Mouse (Mus musculus) urinary bladder, postnatal 10 days (tissue): ENCODE measurements around the gene Actrt2.

Experiments used
- DNase-seq: peaks from one replicate; pipeline ENCODE4 v3.0.0; 2022; ENCODE audit warnings: low spot score

The Actrt2 gene

GRCm38 (mm10) chr4:154683068-154683752 is 15.5 kb upstream of the Actrt2 start:
- no peak for DNase-seq

GRCm38 (mm10) chr4:154682311-154682710 is 14.6 kb upstream of the Actrt2 start:
- DNase-seq: no peak

- DNase-seq: no peak
These were observed 7.9 kb upstream of the Actrt2 start for GRCm38 (mm10) chr4:154675441-154676000.

GRCm38 (mm10) chr4:154674966-154675365 is 7.3 kb upstream of the Actrt2 start:
- DNase-seq: no peak

- DNase-seq: no peak
These were observed 6.9 kb upstream of the Actrt2 start for GRCm38 (mm10) chr4:154674541-154674940.

- no peak for DNase-seq
These were observed 6.3 kb upstream of the Actrt2 start for GRCm38 (mm10) chr4:154673986-154674385.

- DNase-seq: no peak
These were observed 4.4 kb upstream of the Actrt2 start for GRCm38 (mm10) chr4:154672027-154672426.

GRCm38 (mm10) chr4:154671232-154671912 is 3.7 kb upstream of the Actrt2 start:
- no peak for DNase-seq

- no peak for DNase-seq
These were observed 4.9 kb downstream of the Actrt2 start for GRCm38 (mm10) chr4:154662681-154663215.

GRCm38 (mm10) chr4:154661256-154661655 is 6.4 kb downstream of the Actrt2 start:
- no peak for DNase-seq

GRCm38 (mm10) chr4:154660025-154660424 is 7.6 kb downstream of the Actrt2 start:
- DNase-seq: no peak

- DNase-seq: no peak
These were observed 12.3 kb downstream of the Actrt2 start for GRCm38 (mm10) chr4:154655134-154655910.

GRCm38 (mm10) chr4:154652494-154652893 is 15.2 kb downstream of the Actrt2 start:
- DNase-seq: no peak

GRCm38 (mm10) chr4:154649083-154649747 is 18.5 kb downstream of the Actrt2 start:
- DNase-seq: no peak

- DNase-seq: no peak
These were observed 25.2 kb downstream of the Actrt2 start for GRCm38 (mm10) chr4:154642496-154642895.

GRCm38 (mm10) chr4:154641296-154642110 is 26.2 kb downstream of the Actrt2 start:
- DNase-seq: no peak

- DNase-seq: no peak
These were observed 27.0 kb downstream of the Actrt2 start for GRCm38 (mm10) chr4:154640443-154641295.

GRCm38 (mm10) chr4:154639591-154640442 is 27.9 kb downstream of the Actrt2 start:
- DNase-seq: no peak

- DNase-seq: no peak
These were observed 28.5 kb downstream of the Actrt2 start for GRCm38 (mm10) chr4:154639126-154639525.
